Mouse (Mus musculus): ENCODE data around the gene Slc35g2. TPM values are rescaled to one million over a fixed set of nuclear protein-coding genes. Genes with fewer than 3 reads are reported as not detected.
A peak's percentile ranks its signal among the peaks of the same experiment; 100 is the strongest.

Gene Slc35g2
- total RNA-seq, 2 experiments from 2014 or later = 11.7 to 13.2 TPM

GRCm38 (mm10) chr9:100507581-100507980 is 63.3 kb downstream of the Slc35g2 start:
- intact Hi-C loops (cut with DNase I) = no loop called here
- DNase-seq (ENCODE audit: extremely low spot score in 1 of 2, low spot score in 2 of 2) = no peak

- peak in 1 of 2 experiments; percentile 31 for DNase-seq (ENCODE audit: extremely low spot score in 1 of 2, low spot score in 2 of 2)
- intact Hi-C loops (cut with DNase I) = no loop called here
Observed at GRCm38 (mm10) chr9:100506652-100507051, 64.2 kb downstream of the Slc35g2 start.

DNA sequence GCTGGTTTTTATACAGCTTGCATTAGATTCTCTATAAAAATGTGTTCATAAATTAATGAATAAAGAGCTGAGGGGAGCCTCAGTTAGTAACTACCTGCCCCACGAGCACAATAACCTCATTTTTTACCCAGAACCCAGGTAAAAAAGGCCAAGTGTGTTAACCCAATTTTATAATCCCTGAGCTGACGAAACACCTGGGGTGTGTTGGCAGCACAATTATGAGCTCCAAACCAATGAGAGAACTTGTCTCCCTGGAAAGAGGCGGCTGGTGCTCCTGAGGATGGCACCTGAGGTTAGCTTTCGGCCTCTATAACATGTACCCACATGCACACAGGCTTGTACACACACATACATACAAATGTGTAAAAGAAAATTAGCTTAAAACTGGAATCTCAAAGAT is 65.4 kb downstream of the Slc35g2 start:
- intact Hi-C loops (cut with DNase I) = no loop called here
- DNase-seq (ENCODE audit: extremely low spot score in 1 of 2, low spot score in 2 of 2) = no peak

Other genes with a start within 250 kb of the Slc35g2 start
- 1 to 10 TPM in 1 of 2 experiments, under 1 TPM in 1; 0.77 to 1.5 TPM for gene Il20rb, start 84.3 kb downstream of the Slc35g2 start, total RNA-seq (2021)
- 10 to 100 TPM; 27.5 to 27.8 TPM for gene Nck1, start 25.0 kb downstream of the Slc35g2 start, total RNA-seq (2021)
- 10 to 100 TPM; 33.5 to 39.1 TPM for gene Stag1, start 26.7 kb upstream of the Slc35g2 start, total RNA-seq (2021)